Mouse (Mus musculus) embryonic facial prominence, embryonic 14.5 days (tissue): ENCODE measurements at regions not wholly inside any gene's neighbourhood (a gene's known extent, or its start where the extent isn't known, plus 50 kb on each side); places are given as distances from the start of the nearest gene placed in this dataset.

ENCODE experiments used
- ATAC-seq: fragments of 200-750 bp; cut with Nextera tagmentation; 2 replicates; pipeline ENCODE4 v1.8.0; 2017; ENCODE audit warnings: low read depth, moderate number of reproducible peaks, moderate TSS enrichment
- DNase-seq: peaks from one replicate; pipeline ENCODE4 v3.0.0-alpha.2; 2015; ENCODE audit warnings: low spot score
- H3K27ac ChIP-seq: fragments of 300-500 bp; sonication (generic); replicated peaks from 2 replicates; pipeline ENCODE4 v1.5.1; 2014; ENCODE audit warnings: low read depth, mild to moderate bottlenecking, low read length, moderate library complexity
- H3K27me3 ChIP-seq: fragments of 300-500 bp; sonication (generic); replicated peaks from 2 replicates; pipeline ENCODE4 v1.6.1; 2014; ENCODE audit warnings: low read length; ENCODE audit not compliant: control insufficient read depth, insufficient read depth
- H3K36me3 ChIP-seq: fragments of 300-500 bp; sonication (generic); 2 replicates; pipeline ENCODE4 v1.6.1; 2014; ENCODE audit warnings: low read length, mixed read lengths; ENCODE audit not compliant: control insufficient read depth, insufficient read depth
- H3K4me1 ChIP-seq: fragments of 300-500 bp; sonication (generic); 2 replicates; pipeline ENCODE4 v1.6.1; 2014; ENCODE audit warnings: antibody characterized with exemption, low read length; ENCODE audit not compliant: control insufficient read depth, insufficient read depth
- H3K4me2 ChIP-seq: fragments of 300-500 bp; sonication (generic); 2 replicates; pipeline ENCODE4 v1.6.1; 2014; ENCODE audit warnings: low read depth, mild to moderate bottlenecking, low read length, moderate library complexity, mixed read lengths
- H3K4me3 ChIP-seq: fragments of 300-500 bp; sonication (generic); 2 replicates; pipeline ENCODE4 v1.5.1; 2014; ENCODE audit warnings: low read depth, mild to moderate bottlenecking, low read length
- H3K9ac ChIP-seq: fragments of 300-500 bp; sonication (generic); 2 replicates; pipeline ENCODE4 v1.6.1; 2014; ENCODE audit warnings: low read depth, mild to moderate bottlenecking, low read length, moderate library complexity, mixed read lengths
- H3K9me3 ChIP-seq: fragments of 300-500 bp; sonication (generic); 2 replicates; pipeline ENCODE4 v1.6.1; 2016; ENCODE audit warnings: low read length; ENCODE audit not compliant: control insufficient read depth
- WGBS: fragments of 180-500 bp; shearing (Covaris S2); extraction: QIAGEN DNeasy Blood & Tissue Kit; methylation state at CpG from one replicate; pipeline ENCODE4 v1.1.7; 2014; 5-methylcytosine and 5-hydroxymethylcytosine counted together

- WGBS = 27% methylated on average over 8 of the region's 8 CpGs
- H3K4me3 ChIP-seq = peak overlapping the region; percentile 34; the same call in 1 of the 2 replicates
- H3K27ac ChIP-seq = peak overlapping the region; percentile 89; the same call in 1 of the 2 replicates
- no peak for DNase-seq
- no peaks in the 10 kb centered on the region for H3K36me3 ChIP-seq
- H3K27me3 ChIP-seq = no peaks in the 10 kb centered on the region
- no peak for ATAC-seq
- no peaks in the 10 kb centered on the region for H3K9me3 ChIP-seq
- peaks cover 37% of the 10 kb centered on the region for H3K4me1 ChIP-seq
- H3K4me2 ChIP-seq = peak overlapping the region; percentile 62
- H3K9ac ChIP-seq = peak overlapping the region; percentile 47; the same call in 1 of the 2 replicates
These were observed 139.8 kb upstream of the Tbl1xr1 start for GRCm38 (mm10) chr3:21936616-21937015.

- H3K9me3 ChIP-seq = no peaks in the 10 kb centered on the region
- 31% methylated on average over 7 of the region's 7 CpGs for WGBS
- H3K27me3 ChIP-seq = no peaks in the 10 kb centered on the region
- no peak overlapping the region for H3K4me3 ChIP-seq
- DNase-seq = no peak
- no peak overlapping the region for H3K9ac ChIP-seq
- H3K36me3 ChIP-seq = no peaks in the 10 kb centered on the region
- H3K27ac ChIP-seq = 0 out of 2 replicates have a peak overlapping the region, but pooled peaks have one; percentile 0
- no peak for ATAC-seq
- no peak overlapping the region for H3K4me2 ChIP-seq
- peaks cover 37% of the 10 kb centered on the region for H3K4me1 ChIP-seq
These were observed 139.0 kb upstream of the Tbl1xr1 start for GRCm38 (mm10) chr3:21937281-21938035.

- no peak overlapping the region for H3K4me2 ChIP-seq
- H3K27me3 ChIP-seq = no peaks in the 10 kb centered on the region
- H3K4me1 ChIP-seq = peaks cover 37% of the 10 kb centered on the region
- 36% methylated on average over 11 of the region's 11 CpGs for WGBS
- DNase-seq (peak; percentile 71), ATAC-seq (no peak)
- H3K4me3 ChIP-seq = no peak overlapping the region
- H3K9ac ChIP-seq = no peak overlapping the region
- no peaks in the 10 kb centered on the region for H3K9me3 ChIP-seq
- H3K36me3 ChIP-seq = no peaks in the 10 kb centered on the region
- H3K27ac ChIP-seq = peak overlapping the region; percentile 0; the same call in 1 of the 2 replicates
These were observed 138.2 kb upstream of the Tbl1xr1 start for GRCm38 (mm10) chr3:21938071-21938848.

GRCm38 (mm10) chr3:21939738-21940137 lies 136.7 kb upstream of the Tbl1xr1 start:
- H3K27me3 ChIP-seq = no peaks in the 10 kb centered on the region
- DNase-seq = no peak
- WGBS = 91% methylated on average over 6 of the region's 6 CpGs
- H3K4me1 ChIP-seq = peaks cover 34% of the 10 kb centered on the region
- no peaks in the 10 kb centered on the region for H3K9me3 ChIP-seq
- no peak overlapping the region for H3K4me2 ChIP-seq
- no peak overlapping the region for H3K4me3 ChIP-seq
- H3K27ac ChIP-seq = no peak overlapping the region
- no peak for ATAC-seq
- H3K9ac ChIP-seq = no peak overlapping the region
- H3K36me3 ChIP-seq = no peaks in the 10 kb centered on the region

GRCm38 (mm10) chr3:21941596-21941995 lies 134.9 kb upstream of the Tbl1xr1 start:
- H3K27ac ChIP-seq = no peak overlapping the region

GRCm38 (mm10) chr3:21942912-21943311 lies 133.5 kb upstream of the Tbl1xr1 start:
- H3K27ac ChIP-seq = no peak overlapping the region
- H3K9ac ChIP-seq = no peak overlapping the region
- no peak overlapping the region for H3K4me3 ChIP-seq
- no peak for ATAC-seq
- H3K36me3 ChIP-seq = no peaks in the 10 kb centered on the region
- H3K4me1 ChIP-seq = peaks cover 6% of the 10 kb centered on the region
- H3K27me3 ChIP-seq = no peaks in the 10 kb centered on the region
- WGBS = 93% methylated on average over 1 of the region's 1 CpGs
- DNase-seq = no peak
- no peak overlapping the region for H3K4me2 ChIP-seq
- H3K9me3 ChIP-seq = no peaks in the 10 kb centered on the region

More at GRCm38 (mm10) chr3:21941596-21941995, 134.9 kb upstream of the Tbl1xr1 start:
- no peak for DNase-seq
- Histone ChIP-seq H3K4me2 (no peak overlapping the region), H3K4me3 (no peak overlapping the region), H3K9ac (no peak overlapping the region), H3K36me3 (no peaks in the 10 kb centered on the region), H3K27me3 (no peaks in the 10 kb centered on the region), H3K9me3 (no peaks in the 10 kb centered on the region), H3K4me1 (peaks cover 19% of the 10 kb centered on the region)
- ATAC-seq = no peak
- WGBS = 80% methylated on average over 2 of the region's 2 CpGs

- Histone ChIP-seq H3K4me2 (no peak overlapping the region), H3K27me3 (no peaks in the 10 kb centered on the region), H3K27ac (no peak overlapping the region), H3K9me3 (no peaks in the 10 kb centered on the region), H3K4me3 (no peak overlapping the region), H3K4me1 (no peaks in the 10 kb centered on the region), H3K9ac (no peak overlapping the region), H3K36me3 (no peaks in the 10 kb centered on the region)
- no peak for DNase-seq
- ATAC-seq = no peak
- 64% methylated on average over 4 of the region's 4 CpGs for WGBS
These were observed 130.7 kb upstream of the Tbl1xr1 start for GRCm38 (mm10) chr3:21945775-21946174.

GRCm38 (mm10) chr3:21947320-21948073 lies 129.0 kb upstream of the Tbl1xr1 start:
- 30% methylated on average over 3 of the region's 3 CpGs for WGBS
- no peak for DNase-seq

More at GRCm38 (mm10) chr3:21947320-21948073, 129.0 kb upstream of the Tbl1xr1 start:
- H3K27me3 ChIP-seq = no peaks in the 10 kb centered on the region
- no peak overlapping the region for H3K9ac ChIP-seq
- ATAC-seq = no peak
- H3K9me3 ChIP-seq = no peaks in the 10 kb centered on the region
- no peak overlapping the region for H3K4me3 ChIP-seq
- H3K4me1 ChIP-seq = no peaks in the 10 kb centered on the region
- H3K4me2 ChIP-seq = no peak overlapping the region
- H3K27ac ChIP-seq = no peak overlapping the region
- H3K36me3 ChIP-seq = no peaks in the 10 kb centered on the region
